Mouse (Mus musculus) forebrain, embryonic 12.5 days (tissue): ENCODE data around the gene Mcat. TPM values are rescaled to one million over a fixed set of nuclear protein-coding genes. Genes with fewer than 3 reads are reported as not detected.
"Not testable (repeated sequence)": the region's sequence is repeated elsewhere in the genome, so short reads cannot be mapped to it uniquely, and the experiment has no call there.

Source experiments
- ATAC-seq: fragments of 200-750 bp; cut with Nextera tagmentation; 2 replicates; pipeline ENCODE4 v1.8.0; 2017; ENCODE audit warnings: moderate TSS enrichment; ENCODE audit not compliant: low FRiP score
- H3K27ac ChIP-seq: fragments of 300-500 bp; sonication (generic); 2 replicates; pipeline ENCODE4 v1.5.1; 2016; ENCODE audit warnings: mild to moderate bottlenecking
- H3K27me3 ChIP-seq: fragments of 300-500 bp; sonication (generic); 2 replicates; pipeline ENCODE4 v1.6.1; 2016; ENCODE audit warnings: mild to moderate bottlenecking
- H3K36me3 ChIP-seq: fragments of 300-500 bp; sonication (generic); replicated peaks from 2 replicates; pipeline ENCODE4 v1.6.1; 2016; ENCODE audit warnings: mild to moderate bottlenecking
- H3K4me1 ChIP-seq: fragments of 300-500 bp; sonication (generic); 2 replicates; pipeline ENCODE4 v1.6.1; 2016
- H3K4me2 ChIP-seq: fragments of 300-500 bp; sonication (generic); 2 replicates; pipeline ENCODE4 v1.6.1; 2016; ENCODE audit warnings: mild to moderate bottlenecking, moderate library complexity
- H3K4me3 ChIP-seq: fragments of 300-500 bp; sonication (generic); replicated peaks from 2 replicates; pipeline ENCODE4 v1.5.1; 2016; ENCODE audit warnings: mild to moderate bottlenecking
- H3K9ac ChIP-seq: fragments of 300-500 bp; sonication (generic); 2 replicates; pipeline ENCODE4 v1.6.1; 2016; ENCODE audit warnings: mild to moderate bottlenecking
- H3K9me3 ChIP-seq: fragments of 300-500 bp; sonication (generic); 2 replicates; pipeline ENCODE4 v1.6.1; 2016
- WGBS: fragments of 180-500 bp; shearing (Covaris S2); methylation state at CpG from one replicate; pipeline ENCODE4 v1.1.7; 2016; 5-methylcytosine and 5-hydroxymethylcytosine counted together
- microRNA-seq: library from miRNA; unstranded; fragments of <30 nt; microRNA quantifications from one replicate; pipeline ENCODE4, GENCODE M21; 2017
- polyA plus RNA-seq: library from polyadenylated mRNA; unstranded; fragments of >200 nt; fragmentation: Nextera tagmentation; extraction: Ambion mirVana; gene quantifications from 2 replicates; pipeline ENCODE4 v1.2.1, GENCODE M21; 2016

Gene Mcat
- polyA plus RNA-seq, 1 experiment from 2014 or later: 38.8 TPM

DNA sequence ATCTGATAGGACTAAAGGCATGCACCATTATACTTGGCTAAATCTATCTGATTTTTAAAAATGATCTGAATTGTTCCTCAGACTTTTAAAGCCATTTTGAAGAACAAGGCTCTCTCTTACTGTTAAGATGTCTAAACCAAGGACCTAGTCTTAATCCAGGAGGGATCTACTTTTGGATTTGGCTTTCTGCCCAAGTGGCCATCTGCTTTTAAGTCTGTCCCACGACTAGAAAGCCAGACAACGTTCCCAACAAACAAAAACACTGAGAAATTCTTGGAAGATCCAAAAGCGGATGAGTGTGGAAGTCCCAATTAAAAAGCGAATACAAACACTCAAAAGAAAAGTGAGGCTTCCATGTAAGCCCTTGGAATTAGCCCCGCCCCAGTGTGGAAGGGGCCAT, 48.6 kb downstream of the Mcat start:
- Histone ChIP-seq H3K4me2 (no peak overlapping the region), H3K9me3 (no peaks in the 10 kb centered on the region), H3K4me3 (no peak overlapping the region), H3K9ac (no peak overlapping the region), H3K4me1 (peaks cover 11% of the 10 kb centered on the region), H3K27ac (no peak overlapping the region), H3K36me3 (no peaks in the 10 kb centered on the region), H3K27me3 (peaks cover 13% of the 10 kb centered on the region)
- 69% methylated on average over 5 of the region's 5 CpGs for WGBS
- ATAC-seq: no peak

DNA sequence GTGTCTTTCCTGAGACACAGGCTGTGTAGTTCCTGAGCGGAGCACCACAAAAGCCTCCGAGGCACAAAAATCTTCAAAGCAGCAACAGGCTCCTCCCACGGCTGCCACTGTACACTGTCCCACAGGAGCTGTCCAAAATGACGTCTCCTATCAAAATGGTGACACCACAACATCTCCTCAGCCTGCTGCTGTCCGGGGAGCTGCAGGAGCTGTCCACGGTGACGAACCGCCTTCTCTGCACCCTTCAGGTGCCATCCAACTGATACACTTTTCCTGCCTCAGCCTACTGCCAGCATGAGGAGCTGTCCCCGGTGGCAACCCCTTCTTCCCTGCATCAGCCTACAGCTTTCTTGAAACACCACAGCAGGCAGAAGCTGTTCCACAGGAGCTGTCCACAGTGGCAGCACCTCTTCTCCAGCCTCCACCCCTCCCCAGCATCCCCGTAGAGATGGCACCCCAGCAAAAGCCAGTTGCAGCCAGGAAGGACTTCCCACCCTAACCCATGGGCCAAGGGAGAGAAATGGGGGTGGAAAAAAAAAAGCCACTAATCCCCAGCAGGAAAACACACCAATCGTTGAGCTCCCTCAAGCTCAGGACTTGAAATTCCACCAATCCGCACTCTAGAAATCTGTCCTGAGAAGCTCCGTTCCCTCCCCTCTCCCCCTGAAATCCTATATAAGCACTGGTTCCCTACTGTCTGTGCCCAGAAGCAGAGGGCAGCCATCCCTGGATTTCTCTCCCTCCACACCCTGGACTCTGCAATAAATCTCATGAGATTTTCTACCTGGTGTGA, 50.9 kb downstream of the Mcat start:
- 75% methylated on average over 13 of the region's 13 CpGs for WGBS
- Histone ChIP-seq H3K9ac (no peak overlapping the region), H3K36me3 (no peaks in the 10 kb centered on the region), H3K4me1 (peaks cover 23% of the 10 kb centered on the region), H3K27ac (no peak overlapping the region), H3K4me2 (no peak overlapping the region), H3K27me3 (peaks cover 13% of the 10 kb centered on the region), H3K4me3 (no peak overlapping the region), H3K9me3 (no peaks in the 10 kb centered on the region)
- no peak for ATAC-seq

DNA sequence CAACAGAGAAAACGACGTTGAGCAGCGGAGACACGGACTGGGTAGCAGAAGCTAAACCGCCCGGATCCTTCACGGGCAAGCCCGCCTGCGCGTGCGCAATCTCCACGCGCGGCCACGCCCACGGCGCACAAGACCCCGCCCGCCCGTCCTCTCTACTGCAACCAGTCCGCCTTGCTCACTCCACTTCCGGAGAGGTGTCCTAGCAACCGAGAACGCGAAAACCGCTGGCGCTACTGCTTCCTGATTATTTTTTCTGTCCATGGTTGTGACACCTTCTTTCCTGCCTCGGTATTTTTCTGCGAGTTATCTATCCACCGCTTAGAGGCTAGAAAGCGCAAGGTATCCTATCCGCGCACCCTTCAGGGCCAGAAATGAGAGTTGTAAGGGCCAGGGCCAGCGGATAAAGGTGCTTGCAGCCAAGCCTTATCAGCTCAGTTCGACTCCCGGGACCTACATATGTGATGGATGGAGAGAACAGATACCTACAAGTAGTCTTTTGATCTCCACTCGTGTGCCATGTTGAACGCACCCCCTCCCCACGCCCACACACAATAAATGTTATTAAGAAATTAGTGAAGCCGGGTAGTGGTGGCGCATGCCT, 52.7 kb downstream of the Mcat start, which contains the start of gene Ttll1:
Ttll1 (minus strand) TSS at position 89 of the 601 bp plus-strand sequence.
- Histone ChIP-seq H3K9ac (peak within 1 kb of the TSS; percentile 72), H3K9me3 (no peaks in the 10 kb centered on the region), H3K4me2 (peak within 1 kb of the TSS; percentile 76), H3K27ac (peak within 1 kb of the TSS; percentile 91), H3K4me1 (peaks cover 26% of the 10 kb centered on the region), H3K4me3 (peak within 1 kb of the TSS; percentile 58), H3K27me3 (peaks cover 13% of the 10 kb centered on the region), H3K36me3 (0 out of 2 replicates have a peak, but pooled peaks cover under 1% of the 10 kb centered on the region)
- WGBS: 11% methylated on average over 41 of the region's 41 CpGs
- ATAC-seq: peak; percentile 97

DNA sequence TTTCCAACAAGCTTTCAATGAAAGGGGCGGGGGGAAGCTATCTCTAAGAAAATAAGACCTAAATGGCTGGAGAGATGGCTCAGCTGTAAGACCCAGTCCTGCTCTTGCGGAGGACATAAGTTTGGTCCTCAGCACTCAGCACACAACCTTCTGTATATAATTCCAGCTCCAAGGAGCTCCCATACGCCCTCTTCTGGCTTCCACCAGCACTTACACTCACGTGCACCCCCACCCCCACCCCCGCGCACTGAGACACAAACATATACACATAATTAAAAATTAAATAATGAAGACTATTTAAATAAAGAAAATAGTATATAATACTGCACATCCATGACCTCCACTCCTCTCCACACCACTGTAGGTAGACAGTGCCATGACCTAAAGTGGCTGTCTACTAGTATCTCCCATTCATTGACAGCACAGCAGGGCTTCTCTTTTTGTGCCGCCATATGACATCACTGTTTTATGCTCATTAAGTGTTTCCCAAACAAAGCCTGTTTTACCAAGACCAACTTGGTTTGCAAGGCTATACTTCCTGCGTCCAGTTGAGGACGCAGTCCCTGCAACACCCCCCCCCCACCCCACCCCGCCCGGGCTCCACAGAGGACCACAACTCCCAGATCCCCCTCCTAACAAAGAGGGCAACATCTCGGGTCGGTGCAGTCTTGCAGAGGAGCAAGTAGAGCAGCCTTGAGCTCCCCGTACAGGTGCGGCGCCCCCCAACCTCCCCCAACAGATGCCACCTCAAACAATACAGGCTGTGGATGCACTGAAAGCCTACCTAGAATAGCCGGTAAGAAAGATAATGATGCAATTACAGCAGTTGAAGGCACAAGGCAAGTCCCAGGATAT, 53.4 kb downstream of the Mcat start:
- peak overlapping the region; percentile 91 for H3K27ac ChIP-seq
- peak overlapping the region; percentile 58 for H3K4me3 ChIP-seq
- H3K36me3 ChIP-seq: peaks cover 8% of the 10 kb centered on the region
- peaks cover 13% of the 10 kb centered on the region for H3K27me3 ChIP-seq
- ATAC-seq: peak; percentile 74
- 24% methylated on average over 17 of the region's 17 CpGs for WGBS
- H3K9ac ChIP-seq: peak overlapping the region; percentile 72
- H3K4me1 ChIP-seq: peaks cover 26% of the 10 kb centered on the region
- H3K4me2 ChIP-seq: peak overlapping the region; percentile 76
- no peaks in the 10 kb centered on the region for H3K9me3 ChIP-seq

DNA sequence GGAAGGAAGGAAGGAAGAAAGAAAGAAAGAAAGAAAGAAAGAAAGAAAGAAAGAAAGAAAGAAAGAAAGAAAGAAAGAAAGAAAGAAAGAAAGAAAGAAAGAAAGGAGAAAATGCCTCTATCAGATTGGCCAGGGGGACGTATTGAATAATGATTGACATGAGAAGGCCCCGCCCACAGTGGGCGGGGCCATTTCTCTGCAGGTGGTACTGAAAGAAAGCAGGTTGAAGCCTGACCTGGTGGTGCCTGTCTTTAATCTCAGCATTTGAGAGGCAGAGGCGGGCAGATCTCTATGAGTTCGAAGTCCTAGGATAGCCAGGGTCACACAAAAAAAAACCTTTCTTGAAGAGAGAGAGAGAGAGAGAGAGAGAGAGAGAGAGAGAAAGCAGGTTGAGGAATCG, 62.1 kb downstream of the Mcat start:
- H3K9me3 ChIP-seq, ATAC-seq, H3K27ac ChIP-seq, H3K9ac ChIP-seq, H3K4me1 ChIP-seq, H3K27me3 ChIP-seq, H3K4me2 ChIP-seq, H3K4me3 ChIP-seq: not testable (repeated sequence)
- 79% methylated on average over 6 of the region's 6 CpGs for WGBS
- H3K36me3 ChIP-seq: peaks cover 79% of the 10 kb centered on the region

DNA sequence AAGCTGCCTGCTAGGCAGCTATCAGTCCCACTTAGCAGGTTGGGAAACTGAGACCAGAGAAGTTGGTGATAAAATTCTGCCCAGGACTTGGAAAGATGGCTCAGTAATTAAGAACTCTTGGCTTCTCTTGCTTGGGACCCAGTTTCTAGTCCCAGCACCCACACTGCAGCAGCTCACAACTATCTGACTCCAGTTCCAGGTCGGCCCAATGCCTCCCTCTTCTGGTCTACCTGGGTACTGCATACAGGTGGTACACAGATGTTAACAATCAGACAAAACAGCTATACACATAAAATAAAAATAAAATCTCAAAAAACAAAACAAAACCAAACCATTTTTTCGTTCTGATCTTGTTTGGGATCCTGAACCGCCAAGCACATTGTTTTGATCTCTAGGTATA, 63.2 kb downstream of the Mcat start:
- no peak overlapping the region for H3K9ac ChIP-seq
- no peak overlapping the region for H3K4me3 ChIP-seq
- H3K27ac ChIP-seq: no peak overlapping the region
- no peaks in the 10 kb centered on the region for H3K4me1 ChIP-seq
- ATAC-seq: no peak
- H3K4me2 ChIP-seq: no peak overlapping the region
- no peaks in the 10 kb centered on the region for H3K27me3 ChIP-seq
- H3K9me3 ChIP-seq: no peaks in the 10 kb centered on the region
- 67% methylated on average over 3 of the region's 3 CpGs for WGBS
- H3K36me3 ChIP-seq: peaks cover 84% of the 10 kb centered on the region

DNA sequence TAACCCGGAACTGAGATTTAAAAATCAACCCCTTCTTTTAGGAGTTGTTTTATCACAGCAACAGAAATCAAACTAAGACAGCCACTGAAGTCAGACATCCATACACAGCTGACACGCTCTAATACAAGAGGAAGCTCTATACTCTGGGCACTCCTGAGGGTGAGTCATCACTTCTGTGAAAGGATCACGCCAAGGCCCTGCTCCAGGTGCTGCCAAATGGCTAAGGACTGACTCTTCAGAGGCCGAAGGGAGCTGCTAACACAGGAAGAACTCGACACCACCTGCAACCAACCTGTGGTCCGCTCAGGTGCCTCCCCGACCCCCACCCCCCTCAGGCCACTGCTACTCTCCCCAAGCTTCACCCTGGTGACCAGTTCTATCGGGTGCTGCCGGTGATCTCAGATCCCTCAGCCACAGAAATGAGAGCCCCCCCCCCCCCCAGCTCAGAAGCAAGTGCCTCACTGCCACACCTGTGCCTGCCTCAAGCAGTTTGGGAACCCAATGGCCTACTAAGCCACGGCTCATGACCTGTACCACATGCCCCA, 64.3 kb downstream of the Mcat start:
- ATAC-seq: no peak
- no peaks in the 10 kb centered on the region for H3K9me3 ChIP-seq
- H3K4me3 ChIP-seq: no peak overlapping the region
- no peak overlapping the region for H3K27ac ChIP-seq
- no peak overlapping the region for H3K4me2 ChIP-seq
- no peak overlapping the region for H3K9ac ChIP-seq
- peaks cover 85% of the 10 kb centered on the region for H3K36me3 ChIP-seq
- 92% methylated on average over 10 of the region's 10 CpGs for WGBS
- H3K4me1 ChIP-seq: no peaks in the 10 kb centered on the region
- no peaks in the 10 kb centered on the region for H3K27me3 ChIP-seq

- 87% methylated on average over 6 of the region's 6 CpGs for WGBS
- Histone ChIP-seq H3K4me3 (no peak overlapping the region), H3K27ac (no peak overlapping the region), H3K9ac (no peak overlapping the region), H3K4me1 (no peaks in the 10 kb centered on the region), H3K9me3 (no peaks in the 10 kb centered on the region), H3K27me3 (no peaks in the 10 kb centered on the region), H3K4me2 (no peak overlapping the region), H3K36me3 (peaks cover 87% of the 10 kb centered on the region)
- ATAC-seq: no peak
These were observed 66.3 kb downstream of the Mcat start for GRCm38 (mm10) chr15:83497299-83497698.

Small RNA genes within 50 kb of the gene (microRNA-seq; reads per million reads assigned to microRNA genes)
- gene Gm24575: not detected

Other genes with a start within 250 kb of the Mcat start
- gene Arfgap3, start 213.5 kb downstream of the Mcat start, polyA plus RNA-seq: 35.3 and 37.3 TPM in 2 replicates
- gene Pacsin2, start 99.2 kb downstream of the Mcat start, polyA plus RNA-seq: 37.0 and 40.7 TPM in 2 replicates
- gene Ttll1, start 52.9 kb downstream of the Mcat start, polyA plus RNA-seq: 57.0 and 62.4 TPM in 2 replicates
- 1.4 and 1.7 TPM in 2 replicates for gene Bik, start 36.9 kb downstream of the Mcat start, polyA plus RNA-seq
- gene Tspo, start 195 bp downstream of the Mcat start, polyA plus RNA-seq: 15.5 and 16.3 TPM in 2 replicates
- gene Ttll12, start 31.4 kb upstream of the Mcat start, polyA plus RNA-seq: 45.9 and 49.9 TPM in 2 replicates
- 17.9 and 20.4 TPM in 2 replicates for gene Scube1, start 161.2 kb upstream of the Mcat start, polyA plus RNA-seq
- 30.6 and 41.1 TPM in 2 replicates for gene Mpped1, start 215.7 kb upstream of the Mcat start, polyA plus RNA-seq